Mouse (Mus musculus): ENCODE results near the gene Meiob. TPM values are rescaled to one million over a fixed set of nuclear protein-coding genes. Genes with fewer than 3 reads are reported as not detected.

The Meiob gene
- polyA plus RNA-seq, 1 experiment from 2014 or later, result 0.30 TPM

DNA sequence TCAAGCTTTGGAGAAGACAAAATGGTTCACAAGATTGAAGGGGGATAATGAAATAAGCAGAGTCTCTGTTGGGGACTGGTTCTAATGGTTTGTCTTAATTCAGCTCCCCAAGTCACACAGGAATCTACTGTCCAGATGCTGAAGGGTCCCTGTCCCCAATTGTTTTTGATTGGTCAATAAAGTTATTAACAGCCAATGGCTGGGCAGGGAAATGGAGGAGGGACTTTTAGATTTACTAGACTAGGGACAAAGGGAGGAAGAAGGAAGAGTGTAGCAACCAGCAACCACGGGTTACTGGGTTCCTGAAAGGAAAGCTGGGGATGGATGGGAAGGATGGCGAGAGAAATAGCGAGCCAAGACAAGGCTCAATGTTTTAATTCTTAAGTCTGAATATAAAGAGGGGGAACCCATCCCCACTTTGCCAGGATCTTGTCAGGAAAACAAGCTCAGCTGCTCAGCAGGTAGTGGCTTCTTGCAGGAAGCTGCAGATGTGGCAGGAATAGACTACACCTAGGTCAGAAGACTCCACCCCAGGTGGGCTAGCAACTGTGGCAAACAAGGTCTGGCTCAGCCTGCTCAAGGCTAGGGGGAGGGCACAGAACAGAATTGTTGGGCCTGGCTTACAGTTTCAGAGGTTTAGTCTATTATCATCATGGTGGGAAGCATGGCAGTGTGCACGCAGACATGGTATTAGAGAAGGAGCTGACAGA lies 69.8 kb downstream of the Meiob start:
- Histone ChIP-seq H3K4me1 (ENCODE audit: control insufficient read depth, low read depth, low read length) (peaks cover 3% of the 10 kb centered on the region; the same call in 1 of the 2 replicates), H3K27me3 (ENCODE audit: control insufficient read depth, insufficient read depth, low read depth, low read length) (no peaks in the 10 kb centered on the region), H3K9me3 (replicated peaks; ENCODE audit: control insufficient read depth, low read length) (no peaks in the 10 kb centered on the region), H3K36me3 (ENCODE audit: control insufficient read depth, insufficient read depth) (no peaks in the 10 kb centered on the region), H3K4me2 (ENCODE audit: low read depth, low read length) (no peak overlapping the region), H3K4me3 (ENCODE audit: low read depth, low read length) (no peak overlapping the region), H3K27ac (ENCODE audit: low read length) (no peak overlapping the region), H3K9ac (ENCODE audit: low read depth, low read length) (no peak overlapping the region)
- WGBS (ENCODE audit: insufficient replicate concordance), result 48% methylated on average over 4 of the region's 4 CpGs
- ATAC-seq (ENCODE audit: low read depth), result no peak

DNA sequence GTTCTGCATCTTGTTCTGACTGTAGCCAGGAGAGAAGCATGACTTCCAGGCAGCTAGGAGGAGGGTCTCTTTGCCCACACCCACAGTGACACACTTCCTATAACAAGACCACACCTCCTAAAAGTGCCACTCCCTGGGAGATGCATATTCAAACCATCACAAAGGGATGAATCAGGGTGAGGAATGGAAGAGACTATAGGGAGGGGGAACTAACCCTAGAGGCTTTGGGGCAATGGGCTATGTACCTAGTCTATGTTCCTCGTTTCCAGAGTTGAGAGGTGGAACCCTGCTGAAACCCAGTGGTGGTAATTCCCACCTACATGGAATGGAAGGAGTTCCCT lies 70.3 kb downstream of the Meiob start:
- Histone ChIP-seq H3K9ac (ENCODE audit: low read depth, low read length) (no peak overlapping the region), H3K27me3 (ENCODE audit: control insufficient read depth, insufficient read depth, low read depth, low read length) (no peaks in the 10 kb centered on the region), H3K27ac (ENCODE audit: low read length) (no peak overlapping the region), H3K4me2 (ENCODE audit: low read depth, low read length) (no peak overlapping the region), H3K36me3 (ENCODE audit: control insufficient read depth, insufficient read depth) (no peaks in the 10 kb centered on the region), H3K4me3 (ENCODE audit: low read depth, low read length) (no peak overlapping the region), H3K4me1 (ENCODE audit: control insufficient read depth, low read depth, low read length) (peaks cover 3% of the 10 kb centered on the region; the same call in 1 of the 2 replicates), H3K9me3 (replicated peaks; ENCODE audit: control insufficient read depth, low read length) (no peaks in the 10 kb centered on the region)
- 17% methylated on average over 1 of the region's 1 CpGs for WGBS (ENCODE audit: insufficient replicate concordance)
- ATAC-seq (ENCODE audit: low read depth), result no peak

DNA sequence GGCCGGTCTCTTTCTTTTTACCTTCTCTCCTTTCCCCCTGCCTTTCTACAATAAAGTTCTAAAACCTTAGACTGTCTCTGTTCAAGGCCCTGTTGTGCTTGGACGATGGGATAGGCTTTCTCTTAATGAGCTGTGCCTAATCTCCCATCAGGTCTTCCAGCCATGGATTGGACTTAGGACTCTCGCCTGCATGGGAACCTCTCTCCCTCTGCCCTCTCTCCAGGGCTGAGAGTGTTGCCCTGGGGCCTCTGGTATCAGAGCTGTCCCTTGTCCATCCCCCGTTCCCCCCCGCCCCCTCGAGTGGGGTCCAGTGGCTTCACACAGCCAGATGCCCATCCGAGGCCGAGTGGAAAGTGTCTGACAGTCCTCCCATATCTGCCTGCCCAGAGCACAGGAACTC lies 70.9 kb downstream of the Meiob start:
- H3K27me3 ChIP-seq (ENCODE audit: control insufficient read depth, insufficient read depth, low read depth, low read length), result no peaks in the 10 kb centered on the region
- H3K9ac ChIP-seq (ENCODE audit: low read depth, low read length), result no peak overlapping the region
- ATAC-seq (ENCODE audit: low read depth), result no peak
- H3K36me3 ChIP-seq (ENCODE audit: control insufficient read depth, insufficient read depth), result no peaks in the 10 kb centered on the region
- WGBS (ENCODE audit: insufficient replicate concordance), result 60% methylated on average over 8 of the region's 8 CpGs
- no peak overlapping the region for H3K27ac ChIP-seq (ENCODE audit: low read length)
- no peak overlapping the region for H3K4me2 ChIP-seq (ENCODE audit: low read depth, low read length)
- peaks cover 3% of the 10 kb centered on the region; the same call in 1 of the 2 replicates for H3K4me1 ChIP-seq (ENCODE audit: control insufficient read depth, low read depth, low read length)
- no peak overlapping the region for H3K4me3 ChIP-seq (ENCODE audit: low read depth, low read length)
- no peaks in the 10 kb centered on the region for H3K9me3 ChIP-seq (replicated peaks; ENCODE audit: control insufficient read depth, low read length)

DNA sequence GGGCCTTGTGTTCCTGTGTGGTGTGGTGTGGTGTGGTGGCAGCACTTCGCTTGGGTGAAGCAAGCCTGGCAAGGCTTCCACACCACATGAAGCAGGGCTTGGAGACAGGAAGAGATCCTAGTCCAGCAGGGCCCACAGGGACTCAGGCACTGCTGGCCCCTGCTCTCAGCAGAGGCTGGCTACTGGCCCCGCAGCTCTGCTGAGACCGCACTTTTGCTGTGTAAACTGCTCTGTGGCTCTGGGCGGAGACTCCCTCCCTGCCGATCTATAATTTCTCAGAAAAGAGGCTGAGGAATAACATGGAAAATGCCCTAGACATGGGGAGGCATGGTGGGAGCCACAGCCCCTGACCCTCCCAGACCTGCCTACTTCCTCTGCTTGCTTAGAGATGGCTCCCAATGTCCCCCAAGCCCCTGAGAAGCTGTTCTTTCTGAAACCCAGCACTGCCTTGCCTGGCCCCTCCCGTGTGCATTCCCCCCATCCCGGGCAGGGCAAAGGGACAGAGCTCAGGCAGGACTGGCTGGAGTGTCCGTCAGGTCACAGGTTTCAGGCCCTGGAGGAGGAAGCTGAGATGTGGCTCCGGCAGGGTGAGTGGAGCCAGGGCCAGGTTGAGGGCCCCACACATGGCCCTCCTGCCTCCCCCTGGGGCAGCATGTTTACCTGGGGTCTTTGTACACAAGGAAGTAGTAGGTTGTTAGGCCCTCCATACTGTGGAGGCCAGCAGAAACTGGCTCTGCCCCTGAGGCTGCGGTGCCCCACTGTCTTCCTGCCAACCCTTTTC lies 73.4 kb downstream of the Meiob start:
- H3K27ac ChIP-seq (ENCODE audit: low read length), result peak overlapping the region; percentile 62
- no peaks in the 10 kb centered on the region for H3K27me3 ChIP-seq (ENCODE audit: control insufficient read depth, insufficient read depth, low read depth, low read length)
- peaks cover 4% of the 10 kb centered on the region; the same call in 1 of the 2 replicates for H3K36me3 ChIP-seq (ENCODE audit: control insufficient read depth, insufficient read depth)
- peak overlapping the region; percentile 5; the same call in 1 of the 2 replicates for H3K4me3 ChIP-seq (ENCODE audit: low read depth, low read length)
- 0 out of 2 replicates have a peak overlapping the region, but pooled peaks have one; percentile 12 for H3K9ac ChIP-seq (ENCODE audit: low read depth, low read length)
- WGBS (ENCODE audit: insufficient replicate concordance), result 58% methylated on average over 10 of the region's 10 CpGs
- peak overlapping the region; percentile 17 for H3K4me2 ChIP-seq (ENCODE audit: low read depth, low read length)
- peak; percentile 75 for ATAC-seq (ENCODE audit: low read depth)
- H3K4me1 ChIP-seq (ENCODE audit: control insufficient read depth, low read depth, low read length), result peaks cover 3% of the 10 kb centered on the region; the same call in 1 of the 2 replicates
- H3K9me3 ChIP-seq (replicated peaks; ENCODE audit: control insufficient read depth, low read length), result no peaks in the 10 kb centered on the region

DNA sequence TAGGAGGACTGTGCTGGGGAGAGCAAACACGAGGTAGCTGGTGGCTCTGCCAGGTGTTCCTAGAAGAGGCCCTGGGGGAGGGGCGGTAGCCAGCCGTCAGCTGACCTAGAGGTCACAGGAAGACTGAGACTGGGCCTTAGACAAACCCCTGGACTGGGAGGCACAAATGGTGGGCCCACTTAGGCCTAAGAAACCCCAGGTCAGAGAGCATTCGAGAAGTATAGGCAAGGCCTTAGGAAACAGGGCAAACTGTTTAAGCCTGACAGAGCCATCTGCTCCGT lies 74.0 kb downstream of the Meiob start:
- Histone ChIP-seq H3K4me3 (ENCODE audit: low read depth, low read length) (no peak overlapping the region), H3K36me3 (ENCODE audit: control insufficient read depth, insufficient read depth) (peaks cover 9% of the 10 kb centered on the region), H3K4me2 (ENCODE audit: low read depth, low read length) (peak overlapping the region; percentile 17; the same call in 1 of the 2 replicates), H3K9ac (ENCODE audit: low read depth, low read length) (no peak overlapping the region), H3K4me1 (ENCODE audit: control insufficient read depth, low read depth, low read length) (peaks cover 3% of the 10 kb centered on the region; the same call in 1 of the 2 replicates), H3K27ac (ENCODE audit: low read length) (peak overlapping the region; percentile 62), H3K9me3 (replicated peaks; ENCODE audit: control insufficient read depth, low read length) (no peaks in the 10 kb centered on the region), H3K27me3 (ENCODE audit: control insufficient read depth, insufficient read depth, low read depth, low read length) (no peaks in the 10 kb centered on the region)
- 59% methylated on average over 5 of the region's 5 CpGs for WGBS (ENCODE audit: insufficient replicate concordance)
- peak; percentile 71 for ATAC-seq (ENCODE audit: low read depth)

DNA sequence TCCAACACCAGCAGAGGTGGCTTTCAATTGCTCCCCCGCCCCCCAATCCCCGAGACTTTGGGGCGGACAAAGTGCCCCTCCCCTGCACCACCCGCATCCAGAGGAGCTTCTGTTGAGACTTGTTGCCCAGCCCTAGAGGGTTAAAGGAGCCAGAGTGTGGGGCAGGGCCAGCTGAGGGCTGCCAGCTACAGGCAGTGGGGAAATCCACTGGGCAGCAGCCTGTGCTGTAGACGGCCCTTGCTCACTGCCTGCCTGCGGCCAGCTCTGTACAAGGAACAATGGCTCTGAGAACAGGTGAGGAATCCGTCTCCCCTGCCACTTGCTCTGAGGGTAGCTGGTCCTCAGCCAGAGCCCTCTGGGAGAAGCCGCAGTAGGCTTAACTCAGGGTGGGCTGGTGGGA lies 74.4 kb downstream of the Meiob start:
- Histone ChIP-seq H3K9ac (ENCODE audit: low read depth, low read length) (no peak overlapping the region), H3K9me3 (replicated peaks; ENCODE audit: control insufficient read depth, low read length) (no peaks in the 10 kb centered on the region), H3K27ac (ENCODE audit: low read length) (no peak overlapping the region), H3K4me1 (ENCODE audit: control insufficient read depth, low read depth, low read length) (peaks cover 3% of the 10 kb centered on the region; the same call in 1 of the 2 replicates), H3K4me3 (ENCODE audit: low read depth, low read length) (no peak overlapping the region), H3K36me3 (ENCODE audit: control insufficient read depth, insufficient read depth) (peaks cover 14% of the 10 kb centered on the region), H3K4me2 (ENCODE audit: low read depth, low read length) (peak overlapping the region; percentile 1; the same call in 1 of the 2 replicates), H3K27me3 (ENCODE audit: control insufficient read depth, insufficient read depth, low read depth, low read length) (no peaks in the 10 kb centered on the region)
- 68% methylated on average over 8 of the region's 8 CpGs for WGBS (ENCODE audit: insufficient replicate concordance)
- ATAC-seq (ENCODE audit: low read depth), result no peak

DNA sequence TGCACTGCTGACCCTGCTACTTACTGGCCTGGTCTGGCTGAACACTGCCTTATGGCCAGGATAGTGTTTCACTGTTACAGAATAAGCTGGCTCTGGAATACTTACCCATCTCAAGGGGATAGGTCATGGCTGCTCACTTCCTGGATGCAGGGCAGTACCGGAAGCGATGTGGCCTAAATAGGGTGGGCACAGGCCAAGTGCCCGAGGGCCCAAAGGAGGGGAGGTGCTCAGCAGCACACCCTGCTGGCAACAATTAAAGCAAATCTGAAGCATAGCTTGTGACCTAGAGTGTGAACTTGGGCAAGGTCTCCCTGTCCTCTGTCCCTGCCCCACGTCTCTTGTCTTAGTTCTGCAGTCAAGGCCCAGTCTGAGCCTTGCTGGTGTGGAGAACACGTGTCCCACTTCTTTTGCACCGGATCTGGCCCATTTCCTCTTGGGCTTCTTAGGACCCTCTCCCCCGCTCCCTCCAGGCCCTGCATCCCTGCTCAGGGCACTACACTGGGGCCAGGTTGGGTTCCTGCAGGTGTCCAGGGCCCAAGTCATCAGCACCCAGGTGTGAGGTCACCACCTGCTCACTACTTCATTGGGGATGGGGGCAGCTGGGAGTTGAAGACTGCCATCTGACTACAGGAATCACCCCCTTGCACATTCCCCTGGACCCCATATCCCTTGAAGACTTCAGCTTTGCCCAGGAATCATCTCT lies 77.8 kb downstream of the Meiob start:
- Histone ChIP-seq H3K4me1 (ENCODE audit: control insufficient read depth, low read depth, low read length) (peaks cover 13% of the 10 kb centered on the region), H3K4me2 (ENCODE audit: low read depth, low read length) (no peak overlapping the region), H3K9me3 (replicated peaks; ENCODE audit: control insufficient read depth, low read length) (no peaks in the 10 kb centered on the region), H3K4me3 (ENCODE audit: low read depth, low read length) (no peak overlapping the region), H3K9ac (ENCODE audit: low read depth, low read length) (no peak overlapping the region), H3K27ac (ENCODE audit: low read length) (no peak overlapping the region), H3K36me3 (ENCODE audit: control insufficient read depth, insufficient read depth) (peaks cover 20% of the 10 kb centered on the region), H3K27me3 (ENCODE audit: control insufficient read depth, insufficient read depth, low read depth, low read length) (no peaks in the 10 kb centered on the region)
- WGBS (ENCODE audit: insufficient replicate concordance), result 40% methylated on average over 7 of the region's 7 CpGs
- no peak for ATAC-seq (ENCODE audit: low read depth)

DNA sequence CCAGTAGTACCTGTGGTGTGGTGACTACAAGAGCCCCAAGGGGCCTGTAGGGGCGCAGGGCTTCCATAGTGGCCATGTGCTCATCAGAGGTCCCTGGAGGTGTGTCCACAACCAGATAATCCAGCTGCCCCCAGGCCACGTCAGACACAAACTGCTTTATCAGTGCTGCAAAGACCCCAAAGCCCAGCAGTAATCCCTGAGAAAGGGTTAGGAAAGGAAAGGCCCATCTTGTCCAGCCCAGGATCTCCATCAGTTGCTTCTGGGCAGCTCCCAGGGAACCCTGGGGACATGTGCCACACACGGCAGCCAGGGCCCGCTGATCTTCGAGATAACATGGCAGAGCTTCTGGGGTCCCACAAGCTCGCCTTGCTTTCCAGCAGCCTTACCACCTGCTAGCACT lies 80.3 kb downstream of the Meiob start:
- H3K9ac ChIP-seq (ENCODE audit: low read depth, low read length), result no peak overlapping the region
- no peaks in the 10 kb centered on the region for H3K9me3 ChIP-seq (replicated peaks; ENCODE audit: control insufficient read depth, low read length)
- no peak overlapping the region for H3K4me2 ChIP-seq (ENCODE audit: low read depth, low read length)
- ATAC-seq (ENCODE audit: low read depth), result no peak
- H3K4me3 ChIP-seq (ENCODE audit: low read depth, low read length), result no peak overlapping the region
- H3K4me1 ChIP-seq (ENCODE audit: control insufficient read depth, low read depth, low read length), result peaks cover 26% of the 10 kb centered on the region
- H3K27ac ChIP-seq (ENCODE audit: low read length), result no peak overlapping the region
- 70% methylated on average over 6 of the region's 6 CpGs for WGBS (ENCODE audit: insufficient replicate concordance)
- H3K36me3 ChIP-seq (ENCODE audit: control insufficient read depth, insufficient read depth), result peaks cover 29% of the 10 kb centered on the region
- H3K27me3 ChIP-seq (ENCODE audit: control insufficient read depth, insufficient read depth, low read depth, low read length), result no peaks in the 10 kb centered on the region
